Mouse (Mus musculus) forebrain, embryonic 15.5 days (tissue): ENCODE measurements around the gene D130043K22Rik. TPM values are rescaled to one million over a fixed set of nuclear protein-coding genes. Genes with fewer than 3 reads are reported as not detected.
A peak's percentile ranks its signal among the peaks of the same experiment; 100 is the strongest.
"Not testable (repeated sequence)": the region's sequence is repeated elsewhere in the genome, so short reads cannot be mapped to it uniquely, and the experiment has no call there.

Experiments used
- ATAC-seq: fragments of 200-750 bp; cut with Nextera tagmentation; replicated peaks from 2 replicates; pipeline ENCODE4 v1.8.0; 2017; ENCODE audit warnings: mild to moderate bottlenecking, moderate TSS enrichment, moderate library complexity
- H3K27ac ChIP-seq: fragments of 300-500 bp; sonication (generic); replicated peaks from 2 replicates; pipeline ENCODE4 v1.5.1; 2015; ENCODE audit warnings: mild to moderate bottlenecking, inconsistent platforms
- H3K27me3 ChIP-seq: fragments of 300-500 bp; sonication (generic); 2 replicates; pipeline ENCODE4 v1.6.1; 2015; ENCODE audit warnings: inconsistent platforms
- H3K36me3 ChIP-seq: fragments of 300-500 bp; sonication (generic); 2 replicates; pipeline ENCODE4 v1.6.1; 2015; ENCODE audit warnings: mild to moderate bottlenecking, inconsistent platforms
- H3K4me1 ChIP-seq: fragments of 300-500 bp; sonication (generic); 2 replicates; pipeline ENCODE4 v1.6.1; 2015; ENCODE audit warnings: inconsistent platforms
- H3K4me2 ChIP-seq: fragments of 300-500 bp; sonication (generic); replicated peaks from 2 replicates; pipeline ENCODE4 v1.6.1; 2015; ENCODE audit warnings: mild to moderate bottlenecking, inconsistent platforms
- H3K4me3 ChIP-seq: fragments of 300-500 bp; sonication (generic); 2 replicates; pipeline ENCODE4 v1.5.1; 2015; ENCODE audit warnings: mild to moderate bottlenecking, inconsistent platforms
- H3K9ac ChIP-seq: fragments of 300-500 bp; sonication (generic); replicated peaks from 2 replicates; pipeline ENCODE4 v1.6.1; 2015; ENCODE audit warnings: mild to moderate bottlenecking, inconsistent platforms
- H3K9me3 ChIP-seq: fragments of 300-500 bp; sonication (generic); 2 replicates; pipeline ENCODE4 v1.6.1; 2016; ENCODE audit warnings: inconsistent platforms
- WGBS: fragments of 180-500 bp; shearing (Covaris S2); methylation state at CpG from one replicate; pipeline ENCODE4 v1.1.7; 2015; ENCODE audit warnings: mixed read lengths; 5-methylcytosine and 5-hydroxymethylcytosine counted together
- polyA plus RNA-seq: library from polyadenylated mRNA; unstranded; fragments of >200 nt; fragmentation: Nextera tagmentation; extraction: Ambion mirVana; gene quantifications from 2 replicates; pipeline ENCODE4 v1.2.1, GENCODE M21; 2015

Gene D130043K22Rik
- polyA plus RNA-seq, 1 experiment from 2014 or later = 3.2 TPM

DNA sequence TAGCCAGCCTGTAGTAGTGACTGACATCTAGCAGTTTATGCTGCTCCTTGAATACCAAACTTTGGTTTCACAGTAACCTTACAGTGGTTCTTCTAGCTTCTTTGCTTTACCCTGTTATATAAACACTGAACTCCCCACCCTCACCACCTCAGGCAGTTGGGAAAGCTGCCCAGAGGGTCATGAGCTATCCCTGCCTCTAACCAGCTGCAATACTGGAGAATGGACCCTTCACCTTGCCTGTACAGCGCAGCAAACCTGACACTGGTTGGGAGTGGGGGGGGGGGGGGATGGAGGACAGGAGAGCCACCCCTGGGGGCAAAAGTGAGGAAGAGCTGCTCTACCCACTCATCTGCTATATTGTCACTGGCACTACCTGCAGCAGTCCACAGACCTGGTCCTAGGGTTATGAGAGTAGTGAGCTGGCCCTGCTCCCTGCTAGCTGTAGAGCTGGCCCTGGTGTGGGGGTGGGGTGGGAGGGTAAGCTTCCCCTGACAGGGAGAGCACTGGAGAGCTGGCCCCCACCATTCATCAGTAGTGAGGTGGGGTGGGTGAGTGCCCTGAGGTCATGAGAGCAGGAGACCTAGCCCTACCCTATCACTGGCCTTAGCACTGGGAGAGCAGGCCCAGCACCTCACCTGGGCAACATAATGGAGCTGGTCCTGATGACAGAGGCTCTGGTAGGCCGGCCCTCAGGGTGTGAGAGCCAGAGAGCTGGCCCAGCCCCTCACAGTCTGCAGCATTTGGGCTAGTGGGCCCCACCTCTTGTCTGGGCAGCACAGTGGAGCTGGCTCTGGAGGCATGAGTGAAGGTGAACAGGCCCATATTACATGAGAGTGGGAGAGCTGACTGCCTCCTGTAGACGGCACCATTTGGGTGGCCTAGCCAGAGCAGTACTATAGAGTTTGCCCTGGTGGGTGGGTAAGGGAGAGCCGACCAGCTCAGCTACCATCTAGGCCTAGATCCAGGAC lies 28.5 kb upstream of the D130043K22Rik start:
- WGBS = 79% methylated on average over 4 of the region's 4 CpGs
- Histone ChIP-seq H3K4me2 (no peak overlapping the region), H3K4me3 (no peak overlapping the region), H3K27ac (no peak overlapping the region), H3K36me3 (peaks cover 34% of the 10 kb centered on the region), H3K4me1 (no peaks in the 10 kb centered on the region), H3K27me3 (no peaks in the 10 kb centered on the region), H3K9me3 (no peaks in the 10 kb centered on the region), H3K9ac (no peak overlapping the region)
- peak; percentile 77 for ATAC-seq

DNA sequence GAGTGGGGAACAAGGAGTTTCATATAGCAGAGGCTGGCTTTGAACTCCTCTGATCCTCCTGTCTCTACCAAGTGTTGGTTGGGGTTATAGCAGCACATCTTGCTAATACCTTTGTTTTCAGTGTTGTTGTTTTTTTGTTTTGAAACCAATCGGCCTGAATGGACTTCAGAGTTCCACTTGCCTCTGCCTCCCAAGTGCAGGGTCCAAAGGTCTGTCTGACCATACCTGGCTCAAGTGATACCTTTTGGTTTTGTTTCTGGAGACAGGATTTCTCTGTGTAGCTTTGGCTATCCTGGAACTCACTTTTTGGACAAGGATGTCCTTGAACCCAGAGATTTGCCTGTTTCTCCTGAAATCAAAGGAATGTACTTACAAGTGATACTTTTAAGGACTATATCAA lies 25.0 kb upstream of the D130043K22Rik start:
- H3K4me1 ChIP-seq = no peaks in the 10 kb centered on the region

DNA sequence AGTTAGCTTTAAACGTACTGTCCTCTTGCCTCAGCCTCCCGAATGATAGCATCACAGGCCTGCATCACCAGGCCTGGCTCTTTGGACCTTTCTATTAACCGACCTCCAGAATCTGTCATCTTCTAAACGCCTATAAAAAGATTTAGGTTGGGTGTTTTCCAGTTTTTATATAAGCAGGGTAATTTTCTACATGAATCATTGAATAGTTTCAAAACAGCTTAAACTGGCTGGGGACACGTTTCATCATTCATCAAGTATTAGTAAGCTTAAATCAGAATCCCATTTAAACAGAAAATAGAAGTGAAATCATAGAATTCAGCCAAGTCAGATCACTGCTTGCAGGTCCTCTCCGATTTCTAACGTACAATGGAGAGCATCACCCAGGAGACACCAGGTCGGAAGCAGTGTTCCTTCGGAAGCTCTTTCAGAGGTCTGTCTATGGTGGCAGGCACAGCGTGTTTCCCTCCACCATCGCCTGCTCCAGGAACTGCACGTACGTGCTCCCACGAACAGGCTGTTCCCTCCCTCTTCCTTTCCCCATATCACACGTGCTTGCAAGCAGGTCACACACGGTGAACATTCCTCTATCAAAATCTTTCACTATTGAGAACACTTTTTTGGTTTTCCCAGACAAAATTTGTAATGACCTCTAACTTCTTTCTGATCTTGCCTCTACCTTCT lies 22.1 kb upstream of the D130043K22Rik start:
- no peak overlapping the region for H3K27ac ChIP-seq
- ATAC-seq = no peak

More for the DNA sequence above, 25.0 kb upstream of the D130043K22Rik start:
- Histone ChIP-seq H3K27me3 (no peaks in the 10 kb centered on the region), H3K9me3 (no peaks in the 10 kb centered on the region), H3K4me3 (no peak overlapping the region), H3K36me3 (peaks cover 5% of the 10 kb centered on the region), H3K4me2 (no peak overlapping the region), H3K9ac (no peak overlapping the region), H3K27ac (no peak overlapping the region)
- WGBS = 85% methylated on average over 1 of the region's 1 CpGs
- ATAC-seq = no peak

DNA sequence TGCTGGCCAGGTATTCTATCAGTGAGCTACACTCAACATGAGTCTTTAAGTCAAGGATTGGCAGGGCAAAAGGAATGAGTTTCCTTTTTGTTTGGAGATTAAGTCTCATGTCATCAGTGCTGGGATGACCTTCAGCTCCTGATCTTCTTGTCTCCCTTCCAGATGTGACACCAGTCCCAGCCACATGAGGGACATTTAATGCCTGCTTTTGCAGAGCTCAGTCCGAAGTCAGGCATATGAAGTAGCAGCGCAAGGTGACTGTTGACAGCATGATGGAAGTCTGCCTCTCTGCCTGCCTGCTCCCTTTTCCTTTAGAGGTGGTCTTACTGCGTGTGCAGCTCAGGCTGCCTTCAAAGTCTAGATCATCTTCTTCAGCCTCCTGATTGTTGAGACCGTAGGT lies 20.3 kb upstream of the D130043K22Rik start:
- WGBS = 91% methylated on average over 4 of the region's 4 CpGs
- Histone ChIP-seq H3K9ac (no peak overlapping the region), H3K36me3 (no peaks in the 10 kb centered on the region), H3K4me2 (no peak overlapping the region), H3K9me3 (no peaks in the 10 kb centered on the region), H3K4me3 (no peak overlapping the region), H3K27me3 (no peaks in the 10 kb centered on the region), H3K4me1 (no peaks in the 10 kb centered on the region), H3K27ac (no peak overlapping the region)
- ATAC-seq = no peak

More for the DNA sequence above, 22.1 kb upstream of the D130043K22Rik start:
- Histone ChIP-seq H3K4me3 (no peak overlapping the region), H3K9me3 (no peaks in the 10 kb centered on the region), H3K9ac (no peak overlapping the region), H3K36me3 (no peaks in the 10 kb centered on the region), H3K27me3 (no peaks in the 10 kb centered on the region), H3K4me1 (no peaks in the 10 kb centered on the region), H3K4me2 (no peak overlapping the region)
- 87% methylated on average over 16 of the region's 16 CpGs for WGBS

DNA sequence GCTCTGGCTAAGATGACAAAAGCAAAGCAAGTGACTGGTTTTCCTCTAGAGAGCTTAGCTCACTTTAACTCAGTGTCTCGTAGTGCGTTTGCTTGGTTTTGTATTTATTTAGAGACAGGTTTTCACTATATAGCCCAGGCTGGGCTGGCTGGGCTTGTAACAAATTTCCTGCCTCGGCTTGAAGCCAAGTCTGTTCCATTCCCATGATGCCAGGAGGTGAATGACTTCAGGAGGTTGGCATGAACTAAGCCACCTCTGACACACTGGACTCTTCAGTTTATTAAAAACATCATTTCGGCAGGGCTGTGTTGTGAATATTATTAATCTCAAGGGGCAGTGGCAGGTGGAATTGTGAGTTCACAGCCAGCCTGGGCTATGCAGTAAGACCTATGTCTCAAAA lies 19.3 kb upstream of the D130043K22Rik start:
- H3K27me3 ChIP-seq = no peaks in the 10 kb centered on the region
- no peak overlapping the region for H3K4me3 ChIP-seq
- 95% methylated on average over 4 of the region's 4 CpGs for WGBS
- H3K4me2 ChIP-seq = no peak overlapping the region
- H3K9ac ChIP-seq = no peak overlapping the region
- no peak for ATAC-seq
- no peak overlapping the region for H3K27ac ChIP-seq
- H3K36me3 ChIP-seq = no peaks in the 10 kb centered on the region
- peaks cover 2% of the 10 kb centered on the region; the same call in 1 of the 2 replicates for H3K4me1 ChIP-seq
- H3K9me3 ChIP-seq = no peaks in the 10 kb centered on the region

DNA sequence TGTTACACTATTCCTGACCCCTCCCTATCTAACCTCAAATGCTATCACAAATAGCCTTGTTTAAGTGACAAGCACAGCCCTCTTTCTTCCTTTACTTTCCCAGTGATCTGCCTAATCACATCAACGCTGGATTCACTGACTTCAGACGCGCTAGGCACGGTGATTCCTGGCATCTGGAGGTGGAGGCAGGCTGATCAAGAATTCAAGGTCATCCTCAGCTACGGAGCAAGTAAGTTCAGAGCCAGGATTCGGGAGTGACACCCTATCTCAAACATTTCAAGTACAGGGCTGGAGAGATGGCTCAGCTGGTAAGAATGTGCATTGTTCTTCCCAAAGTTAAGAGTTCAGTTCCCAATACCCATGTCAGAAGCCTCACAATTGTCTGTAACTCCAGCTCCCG lies 18.8 kb upstream of the D130043K22Rik start:
- Histone ChIP-seq H3K27me3 (no peaks in the 10 kb centered on the region), H3K27ac (no peak overlapping the region), H3K4me3 (no peak overlapping the region), H3K4me1 (peaks cover 5% of the 10 kb centered on the region; the same call in 1 of the 2 replicates), H3K4me2 (no peak overlapping the region), H3K36me3 (no peaks in the 10 kb centered on the region), H3K9me3 (no peaks in the 10 kb centered on the region), H3K9ac (no peak overlapping the region)
- ATAC-seq = no peak
- WGBS = 78% methylated on average over 7 of the region's 7 CpGs

DNA sequence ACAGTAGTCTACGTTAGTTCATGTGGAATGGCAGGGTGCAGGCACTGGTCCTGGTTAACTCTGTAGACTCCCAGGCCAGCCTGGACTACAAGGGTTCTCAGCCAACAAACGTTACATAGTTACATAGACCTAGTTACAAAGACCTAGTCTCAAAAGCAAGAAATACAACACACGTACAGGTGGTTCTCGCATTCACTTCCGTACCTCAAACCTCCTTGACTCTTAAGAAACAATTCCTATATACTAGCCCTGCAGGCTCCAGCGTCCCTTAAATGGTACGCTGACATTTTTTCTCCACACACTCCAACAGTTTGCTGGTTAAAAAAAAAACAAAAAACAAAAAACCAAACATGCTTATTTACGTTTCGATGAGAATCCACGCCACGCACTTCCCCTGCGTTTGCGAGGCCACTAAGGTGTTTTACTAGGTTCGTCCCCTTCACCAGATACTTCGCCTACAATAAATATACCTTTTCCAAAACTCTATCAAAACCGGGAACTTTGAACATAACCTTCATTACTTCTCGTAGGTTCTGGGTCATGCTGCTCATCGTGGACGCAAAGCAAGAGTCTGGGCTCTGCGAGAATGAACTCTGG lies 14.1 kb upstream of the D130043K22Rik start:
- H3K9ac ChIP-seq = peak overlapping the region; percentile 58
- 3% methylated on average over 20 of the region's 20 CpGs for WGBS

DNA sequence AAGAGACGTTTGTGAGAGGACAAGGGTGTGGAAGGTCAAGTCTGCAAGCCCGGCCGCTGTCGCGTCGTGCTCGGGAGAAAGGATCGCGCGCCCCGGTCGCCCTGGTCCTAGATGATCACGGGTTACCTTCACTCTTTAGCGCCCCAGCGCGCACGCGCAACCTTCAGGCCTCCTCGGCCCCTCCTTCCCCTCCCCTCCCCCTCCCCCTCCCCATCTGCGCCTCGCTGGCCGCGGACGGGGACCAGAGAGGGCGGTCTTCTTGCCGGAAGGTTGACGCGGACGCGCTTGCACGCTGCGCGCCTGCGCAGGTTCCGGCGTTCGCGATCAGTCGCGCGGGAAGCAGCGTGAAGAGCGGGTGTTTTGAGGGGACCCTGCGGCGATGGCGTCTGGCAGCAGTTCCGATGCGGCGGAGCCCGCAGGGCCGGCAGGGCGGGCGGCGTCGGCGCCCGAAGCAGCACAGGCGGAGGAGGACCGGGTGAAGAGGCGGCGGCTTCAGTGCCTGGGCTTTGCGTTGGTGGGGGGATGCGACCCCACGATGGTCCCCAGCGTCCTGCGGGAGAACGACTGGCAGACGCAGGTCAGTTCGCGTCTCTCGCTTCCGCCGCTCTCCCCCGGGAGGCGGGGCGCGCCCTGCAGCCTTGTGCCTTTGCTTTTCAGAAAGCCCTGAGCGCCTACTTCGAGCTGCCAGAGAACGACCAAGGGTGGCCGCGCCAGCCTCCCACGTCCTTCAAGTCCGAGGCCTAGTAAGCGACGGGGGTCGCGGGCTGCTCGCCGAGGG lies 13.4 kb upstream of the D130043K22Rik start, which contains the start of the genes Acot13 and Tdp2:
TSS of gene Acot13 (minus strand) at position 188 of the 778 bp plus-strand sequence.
TSS of gene Tdp2 (plus strand) at position 327 of the 778 bp plus-strand sequence.
- under 1% methylated on average over 89 of the region's 90 CpGs for WGBS
- H3K9me3 ChIP-seq = no peaks in the 10 kb centered on the region
- peak within 1 kb of the TSS; percentile 77 for H3K4me3 ChIP-seq
- H3K4me1 ChIP-seq = peaks cover 32% of the 10 kb centered on the region
- H3K27me3 ChIP-seq = no peaks in the 10 kb centered on the region
- H3K4me2 ChIP-seq = peak within 1 kb of the TSS; percentile 62
- ATAC-seq = peak; percentile 98
- H3K9ac ChIP-seq = peak within 1 kb of the TSS; percentile 89
- peak within 1 kb of the TSS; percentile 92 for H3K27ac ChIP-seq
- H3K36me3 ChIP-seq = 0 out of 2 replicates have a peak, but pooled peaks cover 2% of the 10 kb centered on the region

More for the DNA sequence above, 14.1 kb upstream of the D130043K22Rik start:
- Histone ChIP-seq H3K27ac (peak overlapping the region; percentile 92; the same call in 1 of the 2 replicates), H3K36me3 (no peaks in the 10 kb centered on the region), H3K27me3 (no peaks in the 10 kb centered on the region), H3K9me3 (no peaks in the 10 kb centered on the region), H3K4me1 (peaks cover 32% of the 10 kb centered on the region), H3K4me3 (peak overlapping the region; percentile 77), H3K4me2 (peak overlapping the region; percentile 62)
- ATAC-seq = no peak

DNA sequence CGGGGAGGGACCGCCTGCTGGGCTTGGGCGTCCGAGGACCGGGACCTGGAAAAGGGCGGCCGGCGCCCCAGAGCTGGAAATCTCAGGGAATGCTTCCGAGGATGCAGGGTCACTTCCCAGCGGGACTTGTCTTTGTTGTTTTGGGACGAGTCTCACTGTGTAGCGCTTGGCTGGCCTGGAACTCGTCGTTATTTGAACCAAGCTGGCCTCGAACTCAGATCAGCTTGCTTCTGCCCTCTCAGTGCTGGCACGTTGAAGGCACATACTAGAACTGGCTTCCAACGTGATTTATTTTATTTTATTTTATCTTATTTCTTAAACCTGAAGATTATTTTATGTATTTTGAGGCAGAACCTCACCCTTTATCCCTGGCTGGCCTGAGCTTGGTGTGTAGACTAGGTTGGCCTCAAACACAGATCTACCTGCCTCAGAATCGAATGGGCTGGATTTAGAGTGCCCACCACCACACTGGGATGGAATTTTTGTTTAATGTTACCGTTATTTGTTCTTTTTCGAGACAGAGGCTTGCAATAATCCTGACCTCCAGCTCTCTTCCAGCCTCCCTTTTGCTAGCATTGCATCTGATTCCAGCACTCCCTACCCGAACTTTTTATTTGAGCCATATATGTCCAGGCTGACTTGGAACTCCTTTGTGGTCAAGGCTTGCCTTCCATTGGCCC lies 12.7 kb upstream of the D130043K22Rik start:
- H3K9ac ChIP-seq = peak overlapping the region; percentile 89
- H3K27ac ChIP-seq = peak overlapping the region; percentile 92
- WGBS = 4% methylated on average over 21 of the region's 21 CpGs
- peak overlapping the region; percentile 62 for H3K4me2 ChIP-seq
- peaks cover 32% of the 10 kb centered on the region for H3K4me1 ChIP-seq
- no peaks in the 10 kb centered on the region for H3K27me3 ChIP-seq
- H3K36me3 ChIP-seq = 0 out of 2 replicates have a peak, but pooled peaks cover 2% of the 10 kb centered on the region
- no peaks in the 10 kb centered on the region for H3K9me3 ChIP-seq
- peak overlapping the region; percentile 77 for H3K4me3 ChIP-seq
- ATAC-seq = peak; percentile 30

DNA sequence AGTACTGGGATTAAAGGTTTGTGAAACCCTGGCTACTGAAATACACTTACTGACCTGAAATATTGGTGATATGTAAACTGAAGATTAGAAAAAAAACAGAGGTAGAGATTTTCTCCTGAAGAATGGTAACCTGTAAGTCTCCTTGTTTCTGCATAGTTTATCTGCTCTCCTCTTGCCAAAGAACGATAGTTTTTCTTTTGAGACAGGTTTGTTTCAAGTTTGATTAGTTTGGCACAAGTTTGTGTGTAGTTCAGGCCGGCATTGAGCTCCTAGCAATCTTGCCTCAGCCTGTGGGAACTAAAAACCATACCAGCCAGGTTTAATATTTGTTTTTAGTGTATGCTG lies 12.2 kb upstream of the D130043K22Rik start:
- Histone ChIP-seq H3K4me2 (peak overlapping the region; percentile 62), H3K27ac (no peak overlapping the region), H3K36me3 (0 out of 2 replicates have a peak, but pooled peaks cover 2% of the 10 kb centered on the region), H3K9ac (peak overlapping the region; percentile 89), H3K27me3 (no peaks in the 10 kb centered on the region), H3K4me1 (peaks cover 32% of the 10 kb centered on the region), H3K4me3 (peak overlapping the region; percentile 77), H3K9me3 (no peaks in the 10 kb centered on the region)
- no peak for ATAC-seq
- 58% methylated on average over 2 of the region's 2 CpGs for WGBS

DNA sequence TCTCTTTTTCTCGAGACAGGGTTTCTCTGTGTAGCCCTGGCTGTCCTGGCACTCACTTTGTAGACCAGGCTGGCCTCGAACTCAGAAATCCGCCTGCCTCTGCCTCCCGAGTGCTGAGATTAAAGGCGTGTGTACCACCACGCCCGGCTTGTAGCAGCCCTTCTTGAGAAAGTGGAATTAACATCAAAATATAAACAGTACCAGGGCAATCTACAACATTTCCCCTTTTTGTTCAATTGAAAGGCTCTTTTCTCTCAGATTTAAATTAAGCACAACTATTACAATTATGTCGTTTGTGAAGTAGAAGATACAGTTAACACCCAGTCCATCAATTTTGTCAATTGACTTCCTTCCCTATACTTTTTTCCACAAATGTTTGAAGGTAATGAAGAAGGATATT lies 7.2 kb upstream of the D130043K22Rik start:
- Histone ChIP-seq H3K4me1 (peaks cover 20% of the 10 kb centered on the region), H3K36me3 (peaks cover 13% of the 10 kb centered on the region; the same call in 1 of the 2 replicates)
- ATAC-seq, H3K27ac ChIP-seq, H3K4me2 ChIP-seq, H3K9ac ChIP-seq, H3K9me3 ChIP-seq, H3K4me3 ChIP-seq, H3K27me3 ChIP-seq: not testable (repeated sequence)
- 86% methylated on average over 8 of the region's 8 CpGs for WGBS
